Mouse (Mus musculus) large intestine, adult 2 months (tissue): ENCODE results near the gene Smim22. TPM values are rescaled to one million over a fixed set of nuclear protein-coding genes. Genes with fewer than 3 reads are reported as not detected.

ENCODE experiments used
- DNase-seq: peaks from one replicate; pipeline ENCODE4 v3.0.0-alpha.2; 2012; ENCODE audit warnings: low read depth, low spot score
- WGBS: fragments of 180-500 bp; shearing (Covaris S2); methylation state at CpG from one replicate; pipeline ENCODE4 v1.1.7; 2018; 5-methylcytosine and 5-hydroxymethylcytosine counted together
- polyA plus RNA-seq: library from polyadenylated mRNA; depleted of rRNA; stranded (reverse); fragments of >200 nt; gene quantifications from 2 replicates; pipeline ENCODE4 v1.2.3, GENCODE M21; 2012

Gene Smim22
- polyA plus RNA-seq, 1 experiment, result 466 TPM

- DNase-seq, result no peak
- 56% methylated on average over 3 of the region's 3 CpGs for WGBS
Observed at GRCm38 (mm10) chr16:5000611-5001010, 6.5 kb upstream of the Smim22 start.

DNA sequence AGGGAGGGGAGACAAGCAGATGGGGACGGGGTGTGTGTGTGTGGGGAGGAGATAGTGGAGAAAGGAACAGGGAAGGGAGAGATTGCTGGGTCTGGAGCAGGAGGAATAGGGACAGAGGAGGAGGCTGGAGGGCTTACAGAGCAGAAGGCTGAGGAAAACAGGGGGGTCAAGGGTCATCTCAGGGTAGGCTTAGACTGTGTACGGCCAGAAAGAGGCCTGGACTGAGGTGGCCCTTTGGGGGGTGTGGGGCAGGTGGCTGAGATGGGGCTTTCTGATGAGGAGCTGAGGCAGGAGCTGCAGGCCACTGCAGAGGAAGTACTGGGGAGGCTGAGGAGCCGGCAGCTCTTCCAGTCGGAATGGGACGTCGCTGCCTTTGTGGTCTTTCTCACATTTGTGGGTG, 404 bp downstream of the Smim22 start:
- no peak for DNase-seq
- WGBS, result 30% methylated on average over 6 of the region's 6 CpGs

DNA sequence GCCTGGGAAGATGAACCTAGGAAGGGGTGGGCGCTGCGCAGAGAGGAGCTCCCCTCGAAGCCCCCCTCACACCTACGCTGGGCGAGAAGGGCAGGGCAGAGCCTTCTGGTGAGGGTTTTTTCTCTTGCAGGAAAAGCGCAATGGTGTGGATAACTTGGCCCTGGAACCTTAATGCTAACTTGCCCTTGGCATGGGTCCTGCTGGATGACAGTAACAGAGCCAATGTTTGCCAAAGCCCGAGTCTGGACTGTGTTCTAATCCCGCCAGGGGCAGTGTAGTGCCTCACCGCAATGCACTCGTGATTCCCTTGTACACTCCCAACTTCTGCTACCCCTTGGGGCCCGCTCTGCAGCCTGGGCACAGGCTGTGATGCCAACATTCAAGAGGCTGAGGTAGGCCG, 988 bp downstream of the Smim22 start:
- DNase-seq, result no peak
- 44% methylated on average over 12 of the region's 12 CpGs for WGBS

GRCm38 (mm10) chr16:5010371-5010935, 3.4 kb downstream of the Smim22 start:
- no peak for DNase-seq
- 84% methylated on average over 10 of the region's 10 CpGs for WGBS

- 85% methylated on average over 7 of the region's 7 CpGs for whole genome bisulfite sequencing
- no peak for DNase-seq
Observed at GRCm38 (mm10) chr16:5011285-5011684, 4.2 kb downstream of the Smim22 start.

- WGBS, result 39% methylated on average over 13 of the region's 13 CpGs
- no peak for DNase-seq
Observed at GRCm38 (mm10) chr16:5012036-5013005, 5.2 kb downstream of the Smim22 start.

GRCm38 (mm10) chr16:5013054-5013838, 6.2 kb downstream of the Smim22 start, which contains the start of gene Rogdi:
Gene Rogdi, minus strand, starts transcription at chr16:5013553.
- WGBS, result under 1% methylated on average over 59 of the region's 63 CpGs
- peak; percentile 97 for DNase-seq

- 89% methylated on average over 4 of the region's 4 CpGs for WGBS
- no peak for DNase-seq
Observed at GRCm38 (mm10) chr16:5014578-5014977, 7.5 kb downstream of the Smim22 start.

- no peak for DNase-seq
- WGBS, result 93% methylated on average over 3 of the region's 3 CpGs
Observed at GRCm38 (mm10) chr16:5024021-5024420, 16.9 kb downstream of the Smim22 start.

- no peak for DNase-seq
- WGBS, result 23% methylated on average over 2 of the region's 2 CpGs
Observed at GRCm38 (mm10) chr16:5029847-5030246, 22.8 kb downstream of the Smim22 start.

DNA sequence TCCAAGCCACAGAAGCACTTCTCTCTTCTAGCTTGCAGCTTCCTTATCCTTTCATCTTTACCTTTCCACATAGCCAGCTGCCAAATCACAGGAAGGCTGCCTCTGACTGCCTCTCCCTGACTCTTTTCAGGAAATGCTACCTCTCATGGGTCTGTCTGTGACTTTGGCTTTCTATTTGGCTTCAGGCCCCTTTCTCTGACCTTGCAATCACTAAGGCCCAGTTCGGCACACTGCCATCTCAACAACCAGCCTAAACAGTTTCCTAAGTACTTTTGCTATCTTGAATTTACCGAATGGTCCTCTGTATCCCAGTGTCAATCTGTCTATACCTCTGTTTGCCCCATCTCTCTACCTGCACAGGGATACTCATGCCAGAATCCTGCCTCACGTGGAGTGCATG, 28.5 kb downstream of the Smim22 start:
- DNase-seq, result no peak
- 93% methylated on average over 3 of the region's 3 CpGs for WGBS

GRCm38 (mm10) chr16:5036649-5037234, 29.7 kb downstream of the Smim22 start:
- no peak for DNase-seq
- WGBS, result 82% methylated on average over 5 of the region's 5 CpGs

DNA sequence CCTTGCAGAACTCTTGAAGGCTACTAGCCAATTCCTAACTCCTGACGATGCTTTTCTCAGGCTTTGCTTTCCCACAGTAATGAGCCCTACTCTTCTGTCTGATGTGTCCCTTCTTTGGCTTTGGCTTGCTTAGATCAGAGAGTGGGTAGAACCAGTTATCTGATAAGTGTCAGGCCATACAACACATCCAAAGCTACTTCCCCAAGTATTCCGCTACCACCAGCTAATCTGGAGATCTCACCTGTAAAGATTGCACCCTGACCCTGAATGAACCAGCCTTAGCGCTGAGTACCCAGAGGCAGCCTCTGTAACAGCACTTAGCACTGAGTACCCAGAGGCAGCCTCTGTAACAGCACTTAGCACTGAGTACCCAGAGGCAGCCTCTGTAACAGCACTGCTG, 38.2 kb downstream of the Smim22 start:
- DNase-seq, result no peak
- 94% methylated on average over 3 of the region's 3 CpGs for WGBS

DNA sequence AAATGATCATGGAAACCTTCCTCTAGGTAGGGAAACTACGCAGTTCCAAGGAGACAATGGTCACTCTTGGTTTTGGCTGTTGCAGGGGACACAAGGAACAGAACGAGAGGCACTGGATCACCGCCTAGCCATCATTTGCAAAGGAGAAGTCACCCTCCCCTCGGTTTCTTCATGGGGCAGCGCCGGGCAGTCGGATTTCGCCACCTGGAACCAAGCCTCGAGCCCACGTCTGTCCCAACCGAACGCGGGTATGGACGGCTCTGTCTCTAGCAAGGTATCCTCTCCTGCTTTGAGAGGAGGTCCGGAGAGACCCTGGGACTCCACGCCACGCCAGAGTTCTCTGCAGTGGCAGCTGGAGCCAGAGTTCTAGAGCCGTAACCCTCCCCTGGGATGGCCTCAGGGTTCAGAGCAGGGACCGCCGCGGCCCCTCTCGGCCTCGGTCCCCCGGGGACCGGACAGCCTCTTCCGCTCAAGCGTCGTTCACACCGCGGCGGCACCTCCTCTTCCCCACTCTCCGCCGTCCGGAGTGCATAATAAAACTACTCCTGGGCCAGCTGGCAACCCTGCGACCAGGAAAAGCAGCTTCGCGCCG, 42.2 kb downstream of the Smim22 start:
- under 1% methylated on average over 38 of the region's 38 CpGs for WGBS
- peak; percentile 7 for DNase-seq

- WGBS, result under 1% methylated on average over 56 of the region's 56 CpGs
- DNase-seq, result peak; percentile 89
Observed at GRCm38 (mm10) chr16:5049774-5050234, 42.7 kb downstream of the Smim22 start, which contains the start of the genes Glyr1 and Ubn1. Gene Glyr1, minus strand, starts transcription at chr16:5049863. Gene Ubn1, plus strand, starts transcription at chr16:5050057.

GRCm38 (mm10) chr16:5050251-5051110, 43.4 kb downstream of the Smim22 start:
- DNase-seq, result peak; percentile 35
- WGBS, result under 1% methylated on average over 78 of the region's 78 CpGs
